Mouse (Mus musculus): ENCODE measurements around the gene Rasl11b. TPM values are rescaled to one million over a fixed set of nuclear protein-coding genes. Genes with fewer than 3 reads are reported as not detected.

The Rasl11b gene
- total RNA-seq, 2 experiments from 2014 or later = 2.3 to 2.8 TPM

GRCm38 (mm10) chr5:74209640-74210039 lies 14.6 kb downstream of the Rasl11b start:
- DNase-seq = no peak

DNA sequence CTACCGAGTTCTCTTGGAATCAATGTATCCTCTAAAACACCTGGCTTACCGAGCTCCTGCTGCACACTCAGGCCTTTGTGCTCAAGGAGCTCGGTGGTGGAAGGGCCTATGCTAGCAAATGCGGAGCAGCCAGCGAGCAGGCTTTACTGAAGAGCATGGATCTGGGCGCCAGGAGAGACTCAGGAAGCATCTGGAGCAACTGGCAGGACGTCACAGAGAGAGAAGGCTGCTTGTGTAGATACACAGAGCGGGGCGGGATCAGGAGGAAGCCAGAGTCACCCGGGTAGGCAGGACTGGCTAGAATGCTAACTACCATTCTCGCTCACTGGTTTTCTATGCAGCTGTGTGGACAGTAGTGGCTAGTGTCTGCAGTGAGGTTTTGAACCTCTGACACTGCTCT lies 16.3 kb downstream of the Rasl11b start:
- DNase-seq = no peak

DNA sequence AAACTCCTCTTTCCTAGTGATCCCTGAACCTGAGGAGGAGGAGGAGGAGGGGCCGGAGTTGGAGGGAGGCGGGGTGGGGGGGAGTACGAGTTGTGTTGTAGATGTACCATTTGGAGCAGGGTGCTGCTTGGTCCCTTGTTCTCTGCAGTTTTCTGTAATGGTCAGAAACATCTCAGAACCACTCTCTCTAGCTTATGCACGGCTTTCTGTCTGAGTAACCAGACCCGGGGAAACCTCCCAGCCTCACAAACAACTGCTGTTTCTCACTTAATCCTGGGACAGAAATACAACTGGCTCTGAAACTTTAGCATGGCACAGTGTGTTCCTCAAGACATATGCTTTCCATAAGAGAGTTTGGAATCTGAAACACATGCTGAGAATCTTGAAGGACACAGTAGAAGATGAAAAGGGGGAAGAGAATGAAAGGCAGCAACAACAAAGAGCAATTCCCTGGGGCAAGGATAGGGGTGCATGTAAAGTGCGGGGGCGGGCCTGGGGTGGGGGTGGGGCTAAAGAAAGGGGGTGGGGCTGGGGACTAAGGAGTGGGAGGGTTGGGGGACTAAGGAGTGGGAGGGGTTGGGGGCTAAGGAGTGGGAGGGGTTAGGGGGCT lies 19.5 kb downstream of the Rasl11b start:
- no peak for DNase-seq

- DNase-seq = no peak
These were observed 20.0 kb downstream of the Rasl11b start for GRCm38 (mm10) chr5:74215125-74215524.

DNA sequence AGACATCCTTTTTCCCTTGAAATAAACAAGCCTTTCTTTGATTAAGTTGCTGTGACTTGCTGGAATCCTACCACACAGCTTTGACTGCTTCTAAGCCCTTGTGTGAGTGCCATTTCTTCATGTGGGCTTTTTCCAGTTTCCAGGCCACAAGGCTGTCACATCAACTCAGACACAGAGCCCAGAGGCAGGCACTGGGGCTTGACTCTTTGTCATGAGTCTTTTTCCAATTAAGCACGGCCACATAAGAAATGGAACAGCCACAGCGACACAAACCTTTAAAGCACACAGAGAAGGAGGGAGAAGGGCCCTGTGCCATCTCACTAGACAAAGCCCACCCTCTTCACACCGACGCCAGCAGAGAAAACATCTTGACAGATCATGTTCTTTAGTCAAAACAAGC lies 23.4 kb downstream of the Rasl11b start:
- DNase-seq = no peak

- DNase-seq = no peak
These were observed 27.5 kb downstream of the Rasl11b start for GRCm38 (mm10) chr5:74222626-74223025.

GRCm38 (mm10) chr5:74224480-74224879 lies 29.4 kb downstream of the Rasl11b start:
- DNase-seq = no peak

- DNase-seq = no peak
These were observed 31.1 kb downstream of the Rasl11b start for GRCm38 (mm10) chr5:74226183-74226582.

DNA sequence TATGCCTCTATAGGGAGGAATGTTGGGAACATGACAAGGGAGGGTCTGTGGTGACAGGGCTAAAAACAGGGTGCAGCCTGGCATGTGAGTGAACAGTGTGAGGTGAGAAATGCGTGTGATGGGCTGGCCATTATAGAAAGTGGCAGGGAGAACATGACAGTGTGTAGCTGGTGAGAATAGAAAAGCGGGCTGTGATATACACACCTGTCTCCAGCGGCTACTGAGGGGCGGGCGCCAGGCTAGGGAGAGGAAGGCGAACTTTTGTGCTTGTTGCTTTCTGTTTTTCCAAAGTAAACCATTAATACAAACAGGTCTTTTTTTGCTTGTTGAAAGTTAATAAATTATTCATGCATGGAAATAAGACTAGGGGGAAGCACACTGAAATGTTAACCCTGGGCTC lies 32.3 kb downstream of the Rasl11b start:
- DNase-seq = no peak

DNA sequence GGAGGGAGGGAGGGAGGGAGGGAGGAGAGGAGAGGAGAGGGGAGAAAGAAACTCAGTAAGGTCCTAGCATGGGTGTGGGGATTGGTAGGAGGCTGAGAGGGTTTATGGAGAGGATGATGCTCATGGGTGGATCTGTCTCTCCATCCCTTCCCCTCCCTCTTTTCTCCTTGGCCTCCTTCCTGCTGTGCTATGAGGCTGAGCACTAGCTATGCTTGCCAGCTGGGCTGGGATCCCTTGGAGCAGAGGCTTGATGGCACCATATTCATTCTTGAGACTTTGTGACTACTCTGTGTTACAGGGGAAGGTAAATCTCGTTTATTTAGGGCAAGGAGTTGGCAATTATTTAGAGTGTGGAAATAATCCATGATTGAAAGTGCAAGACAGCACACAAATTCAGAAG lies 33.9 kb downstream of the Rasl11b start:
- DNase-seq = peak; percentile 46

GRCm38 (mm10) chr5:74229775-74230413 lies 34.8 kb downstream of the Rasl11b start:
- no peak for DNase-seq

DNA sequence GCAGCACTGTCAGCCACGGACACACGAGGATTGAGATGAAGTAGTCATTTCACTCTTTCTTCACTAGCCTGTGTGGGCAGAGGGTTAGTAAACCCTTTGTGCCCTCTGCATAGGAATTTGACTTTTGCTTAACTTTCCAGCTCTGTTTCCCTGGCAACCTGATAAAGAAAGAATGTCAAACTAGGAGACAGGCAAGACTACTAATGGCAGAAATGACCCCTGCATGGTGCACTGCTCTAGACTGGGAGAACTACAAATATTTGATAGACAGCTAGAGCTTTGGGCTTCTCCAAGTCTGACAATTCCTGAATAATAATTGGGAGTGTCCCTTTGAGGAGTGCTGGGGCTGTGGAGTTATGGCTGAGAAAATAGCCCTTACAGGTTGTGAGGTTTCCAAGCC lies 35.4 kb downstream of the Rasl11b start:
- no peak for DNase-seq

DNA sequence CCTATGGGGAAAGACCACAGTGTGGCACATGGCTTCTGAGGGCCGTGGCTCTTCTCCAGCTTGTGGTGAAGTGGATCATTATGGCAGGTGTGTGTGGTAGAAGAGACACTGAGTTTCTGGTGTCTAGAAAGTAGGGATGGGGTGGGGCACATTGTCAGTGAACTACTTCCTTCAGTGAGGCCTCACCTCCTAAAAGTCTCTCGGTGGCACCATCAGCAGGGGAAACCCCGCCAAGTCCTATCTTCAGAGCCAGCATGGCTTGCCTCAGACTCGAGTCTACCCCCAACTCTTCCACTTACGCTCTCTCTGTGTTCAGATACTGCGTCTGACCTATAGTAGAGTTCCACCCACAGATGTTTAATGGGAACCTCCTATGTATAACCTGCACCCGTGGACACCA lies 38.7 kb downstream of the Rasl11b start:
- DNase-seq = no peak

GRCm38 (mm10) chr5:74239369-74239768 lies 44.3 kb downstream of the Rasl11b start:
- no peak for DNase-seq

DNA sequence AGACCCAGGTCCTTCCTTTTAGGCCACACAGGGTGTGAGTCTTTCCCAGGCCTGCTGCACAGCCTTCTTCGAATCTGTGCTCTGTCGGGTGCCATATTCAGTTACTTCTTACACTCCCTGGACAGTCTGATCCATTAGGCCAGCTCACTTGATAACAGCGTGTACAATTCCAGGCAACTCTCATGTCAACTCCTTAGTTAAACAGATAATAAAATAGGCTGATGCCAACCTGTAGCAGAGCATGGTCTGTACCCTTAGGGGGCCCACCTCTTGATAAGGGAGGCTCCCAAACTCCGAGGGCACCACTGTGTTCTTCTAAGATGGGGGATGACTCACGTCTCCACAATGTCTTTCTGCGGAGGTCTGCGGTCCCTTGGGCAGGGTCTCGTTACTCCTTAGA lies 45.2 kb downstream of the Rasl11b start:
- DNase-seq = no peak

DNA sequence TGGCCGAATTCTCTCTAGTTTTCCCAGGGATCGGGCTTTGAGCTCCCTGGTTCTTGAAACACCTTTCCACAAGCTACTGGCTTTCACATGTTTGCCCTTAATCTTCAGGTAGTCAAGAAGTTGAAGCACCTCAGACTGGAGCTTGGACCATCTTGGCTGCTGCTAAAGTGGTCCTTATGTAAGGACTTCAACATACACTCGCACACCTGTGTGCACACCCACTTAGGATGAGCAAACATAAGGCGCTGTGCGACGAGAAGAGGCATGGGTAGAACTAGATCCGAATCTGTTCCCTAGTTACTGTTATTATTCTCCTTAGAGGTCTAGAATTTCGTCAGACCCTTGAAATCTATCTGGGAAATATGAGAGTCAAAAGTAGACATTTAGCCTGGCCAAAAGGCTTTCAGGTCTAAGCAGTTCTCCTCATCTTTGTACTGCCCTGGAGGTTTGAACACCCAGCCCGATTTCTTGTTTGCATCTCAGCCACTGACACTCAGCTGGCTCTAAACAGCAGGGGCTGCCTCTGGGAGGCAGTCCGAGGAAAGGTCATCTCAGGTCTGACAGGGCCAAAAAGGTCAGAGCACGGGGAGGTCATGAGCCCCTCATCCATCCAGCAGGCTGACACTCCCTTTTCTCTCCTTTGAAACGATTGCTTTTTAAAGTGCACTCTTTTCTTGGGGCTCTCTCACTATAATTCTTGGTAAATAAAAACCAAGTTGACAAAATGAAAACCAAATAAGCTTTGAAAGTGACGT lies 46.0 kb downstream of the Rasl11b start:
- no peak for DNase-seq

GRCm38 (mm10) chr5:74242654-74243053 lies 47.6 kb downstream of the Rasl11b start:
- DNase-seq = no peak

- no peak for DNase-seq
These were observed 49.4 kb downstream of the Rasl11b start for GRCm38 (mm10) chr5:74244406-74245019.

- DNase-seq = no peak
These were observed 50.6 kb downstream of the Rasl11b start for GRCm38 (mm10) chr5:74245641-74246145.

DNA sequence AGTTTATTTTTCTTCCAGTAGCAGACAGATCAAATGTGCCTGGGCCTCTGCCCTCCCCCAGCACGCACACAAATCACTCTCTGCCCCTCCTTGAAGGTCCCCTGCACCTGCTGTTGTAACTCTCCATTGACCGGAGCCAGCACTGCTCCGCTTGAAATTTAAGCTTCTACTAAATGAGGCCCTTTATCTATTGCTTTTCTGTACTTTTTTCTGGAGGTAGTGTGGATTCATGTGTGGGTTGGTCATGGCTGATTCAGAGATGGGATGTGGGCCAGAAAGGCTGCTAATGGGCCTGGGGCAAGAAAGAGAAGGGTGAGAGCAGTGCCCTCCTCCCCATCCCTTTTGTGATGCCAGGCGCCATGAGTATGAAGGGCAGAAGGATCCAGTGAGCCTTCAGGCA lies 51.4 kb downstream of the Rasl11b start:
- DNase-seq = no peak

DNA sequence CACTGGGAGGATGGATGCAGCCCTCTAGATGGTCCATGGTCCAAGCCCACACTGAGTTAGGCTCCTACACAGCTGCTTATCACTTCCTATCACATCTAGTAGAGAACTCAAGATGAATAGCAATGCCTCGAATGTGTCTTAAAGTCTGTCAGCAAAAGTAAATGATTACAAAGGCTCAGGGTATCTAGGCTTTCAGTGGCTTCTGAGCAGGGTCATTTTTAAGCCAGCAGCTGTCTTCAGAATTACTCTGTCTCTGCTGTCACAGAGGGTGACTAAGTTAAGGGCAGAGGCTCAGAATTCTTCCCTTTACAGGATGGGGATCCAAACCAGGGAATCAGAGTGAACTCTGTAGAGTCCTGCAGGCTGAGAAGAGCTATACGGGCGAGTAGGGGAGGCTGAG lies 51.9 kb downstream of the Rasl11b start:
- DNase-seq = no peak
